Mouse (Mus musculus): Measurements from ENCODE around the gene Trappc1.

DNA sequence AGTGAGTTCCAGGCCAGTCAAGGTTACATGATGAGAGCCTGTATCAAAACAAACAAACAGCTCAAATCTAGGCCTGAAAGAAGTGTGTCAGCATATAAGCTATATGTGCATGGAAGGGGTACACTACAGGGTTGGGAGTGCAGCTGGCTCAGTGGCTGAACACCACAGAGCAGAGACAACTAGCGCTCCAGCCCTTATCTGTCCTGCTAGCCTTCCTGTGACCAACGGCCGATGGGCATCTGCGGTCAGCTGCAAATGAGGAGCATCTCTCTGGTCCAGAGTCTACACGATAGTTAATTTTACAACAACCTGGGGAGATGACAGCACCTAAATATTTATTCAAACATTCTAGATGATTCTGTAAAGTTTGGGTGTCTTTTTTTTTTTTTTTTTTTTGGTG lies 32.7 kb upstream of the Trappc1 start:
- TF ChIP-seq CTCF (IDR thresholded peaks at IDR 0.05; ENCODE audit: borderline replicate concordance, extremely low read depth, insufficient read depth, insufficient read length) (no peak), POLR2A (IDR thresholded peaks at IDR 0.05; ENCODE audit: borderline replicate concordance, extremely low read depth, insufficient read depth, insufficient read length, poor library complexity, severe bottlenecking) (no peak)
